Mouse (Mus musculus): Measurements from ENCODE around the gene Rgl2. TPM values are rescaled to one million over a fixed set of nuclear protein-coding genes. Genes with fewer than 3 reads are reported as not detected.

The Rgl2 gene
- total RNA-seq, 2 experiments from 2014 or later: 46.9 to 71.0 TPM

DNA sequence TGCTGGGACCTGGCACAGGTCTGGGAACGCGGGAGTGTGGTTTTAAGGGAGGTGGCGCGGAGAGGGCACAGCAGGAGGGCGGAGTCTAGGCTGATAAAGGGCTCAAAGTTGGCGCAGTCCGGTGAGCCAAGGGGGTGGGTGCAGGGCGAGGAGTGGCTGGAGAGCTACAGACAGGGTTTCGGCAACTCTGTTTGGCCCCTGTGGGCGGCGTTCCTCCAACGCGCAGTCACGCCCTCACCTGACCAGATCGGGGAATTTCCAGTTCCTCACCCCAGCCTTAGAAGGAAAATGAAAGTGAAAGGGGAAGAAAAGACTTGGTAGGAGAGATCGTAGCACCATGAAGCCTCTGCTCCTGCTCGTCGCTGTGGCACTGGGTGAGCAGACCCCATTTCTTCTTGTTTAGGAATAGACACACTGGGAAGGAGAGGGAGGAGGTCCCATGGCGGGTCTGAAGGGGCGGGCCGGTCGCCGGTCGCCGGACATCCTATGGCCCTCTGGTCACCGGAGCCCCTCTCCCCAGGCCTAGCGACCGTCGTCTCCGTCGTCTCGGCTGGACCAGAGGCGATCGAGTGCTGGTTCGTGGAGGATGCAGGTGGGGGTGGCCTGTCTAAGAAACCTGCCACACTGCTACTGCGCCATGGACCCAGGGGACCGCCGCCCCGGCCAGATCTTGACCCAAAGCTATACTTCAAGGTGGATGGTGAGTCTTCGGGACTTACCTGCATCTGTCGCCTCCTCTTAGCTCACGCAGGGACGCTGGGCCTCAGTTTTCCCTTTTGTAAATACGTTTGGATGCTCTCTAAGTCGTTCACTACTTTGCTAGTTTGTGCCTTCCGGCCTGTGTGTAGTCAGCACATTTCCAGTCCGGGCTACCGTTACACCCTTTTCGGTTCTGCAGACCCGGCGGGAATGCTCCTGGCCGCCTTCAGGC is 9.7 kb upstream of the Rgl2 start:
- intact Hi-C loops (cut with DNase I): loop anchor here (2.0 kb wide), 1 partner anchor 23 kb away; no protein-coding TSS in a partner anchor

DNA sequence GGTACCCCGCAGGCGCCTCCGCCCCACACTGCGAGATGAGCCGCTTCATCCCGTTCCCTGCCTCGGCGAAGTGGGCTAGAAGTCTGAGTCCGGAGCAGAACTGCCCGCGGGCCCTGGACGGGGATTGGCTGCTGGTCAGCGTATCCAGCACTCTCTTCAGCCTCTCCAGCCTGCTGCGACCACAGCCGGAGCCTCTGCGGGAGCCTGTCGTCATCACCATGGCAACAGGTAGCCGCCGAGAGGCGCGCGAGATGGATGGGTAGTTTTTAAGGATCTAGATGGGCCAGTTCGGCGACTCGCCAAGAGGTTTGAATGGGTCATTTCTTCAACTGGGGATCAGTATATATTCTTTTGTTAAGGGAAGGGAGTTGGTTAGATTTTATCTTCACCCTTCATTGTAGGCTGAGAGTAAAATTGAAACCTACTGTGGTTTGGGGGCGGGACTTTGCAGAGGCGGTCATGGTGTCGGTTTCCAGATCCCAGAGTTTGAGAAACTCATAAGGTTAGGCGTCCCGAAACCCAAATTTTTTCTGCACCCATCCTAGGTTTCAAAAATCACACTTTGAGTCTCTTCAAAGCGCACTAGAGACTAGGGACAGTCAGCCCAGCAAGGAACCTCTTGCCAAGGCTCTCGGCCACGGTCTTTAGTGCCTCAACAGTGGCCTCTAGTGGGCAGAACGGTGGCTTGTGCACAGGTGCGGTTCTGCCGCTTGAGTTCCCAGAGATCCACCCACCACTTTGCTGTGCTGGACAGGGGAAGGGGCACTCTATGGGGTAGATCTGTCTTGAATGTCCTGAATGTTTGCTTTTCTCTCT is 8.9 kb upstream of the Rgl2 start:
- DNase-seq (ENCODE audit: low spot score in 2 of 2): peak; percentile 68 to 74
- intact Hi-C loops (cut with DNase I): loop anchor here (2.0 kb wide), 1 partner anchor 24 kb away; no protein-coding TSS in a partner anchor

More for the DNA sequence above, 9.7 kb upstream of the Rgl2 start:
- peak; percentile 39 to 47 for DNase-seq (ENCODE audit: low spot score in 2 of 2)

DNA sequence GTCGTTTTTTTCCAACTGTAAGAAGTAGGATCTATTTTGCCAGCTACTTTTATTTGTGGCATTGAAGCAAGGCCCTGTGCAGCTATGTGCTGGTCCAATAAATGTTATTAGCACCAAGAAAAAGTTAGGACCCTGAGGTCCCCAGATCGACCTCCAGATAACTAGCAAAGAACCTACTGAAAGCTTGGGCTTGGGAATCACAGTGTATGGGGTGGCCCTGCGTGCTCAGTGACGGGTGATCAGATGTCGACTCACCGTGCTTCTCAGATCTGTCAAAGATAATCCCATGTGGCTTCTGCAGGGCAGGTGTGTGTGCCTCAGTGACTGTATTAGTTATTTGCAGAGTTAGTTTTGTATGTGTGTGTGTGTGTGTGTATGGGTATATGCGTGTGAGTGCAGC is 8.0 kb upstream of the Rgl2 start:
- no peak for DNase-seq (ENCODE audit: low spot score in 2 of 2)
- intact Hi-C loops (cut with DNase I): loop anchor here (2.0 kb wide), 1 partner anchor 25 kb away; no protein-coding TSS in a partner anchor

DNA sequence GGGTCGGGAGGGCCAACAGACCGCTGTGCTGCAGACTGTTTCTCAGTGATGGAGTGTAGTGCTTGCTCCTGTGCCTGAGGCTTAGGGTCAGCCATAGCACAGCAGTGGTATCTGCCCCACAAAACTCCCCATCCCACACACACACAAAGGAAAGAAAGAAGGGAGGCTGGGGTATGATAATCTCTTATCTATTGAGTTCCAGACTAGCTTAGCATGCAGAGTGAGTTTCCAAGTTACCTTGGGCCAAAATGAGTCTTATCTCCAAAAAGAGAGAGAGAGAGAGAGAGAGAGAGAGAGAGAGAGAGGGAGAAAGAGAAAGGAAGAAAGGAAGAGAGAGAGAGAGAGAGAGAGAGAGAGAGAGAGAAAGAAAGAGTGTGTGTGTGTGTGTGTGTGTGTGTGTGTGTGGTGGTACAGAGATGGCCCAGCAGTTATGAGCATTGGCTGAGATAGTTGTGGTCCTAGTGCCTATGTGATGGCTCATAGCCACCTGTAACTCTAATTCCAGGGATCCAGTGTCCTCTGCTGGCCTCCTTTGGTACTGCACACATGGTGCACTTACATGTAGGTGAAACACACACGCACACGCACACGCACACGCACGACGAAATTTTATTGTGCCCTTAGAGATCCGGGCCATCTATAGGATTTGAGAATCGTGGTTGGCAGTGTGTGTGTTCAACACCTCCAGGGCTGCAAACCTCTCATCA is 4.6 kb upstream of the Rgl2 start:
- no peak for DNase-seq (ENCODE audit: low spot score in 2 of 2)
- intact Hi-C loops (cut with DNase I): no loop called here

DNA sequence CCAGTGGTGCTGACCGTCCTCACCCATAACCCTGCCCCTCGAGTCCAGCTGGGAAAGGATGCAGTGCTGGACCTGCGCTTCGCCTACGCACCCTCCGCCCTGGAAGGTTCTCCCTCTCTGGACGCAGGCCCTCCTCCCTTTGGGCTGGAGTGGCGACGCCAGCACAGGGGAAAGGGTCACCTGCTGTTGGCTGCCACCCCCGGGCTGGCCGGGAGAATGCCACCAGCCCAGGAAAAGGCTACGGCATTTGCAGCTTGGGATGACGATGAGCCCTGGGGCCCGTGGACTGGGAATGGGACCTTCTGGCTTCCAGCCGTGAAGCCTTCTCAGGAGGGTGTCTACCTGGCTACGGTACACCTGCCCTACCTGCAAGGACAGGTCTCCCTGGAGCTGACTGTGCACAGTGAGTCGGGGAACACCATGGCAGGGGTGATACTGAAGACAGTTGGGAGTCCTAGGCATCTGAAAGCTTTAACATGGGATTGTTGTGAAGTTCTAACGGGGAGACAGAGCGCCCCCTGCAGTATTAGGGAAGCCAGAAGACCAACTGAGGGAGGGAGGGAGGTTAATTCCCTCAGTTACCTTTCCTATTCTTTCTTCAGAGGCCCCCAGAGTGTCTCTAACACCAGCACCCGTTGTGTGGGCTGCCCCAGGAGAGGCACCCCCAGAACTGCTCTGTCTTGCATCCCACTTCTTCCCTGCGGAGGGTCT is 3.8 kb upstream of the Rgl2 start:
- intact Hi-C loops (cut with DNase I): no loop called here
- DNase-seq (ENCODE audit: low spot score in 2 of 2): no peak

DNA sequence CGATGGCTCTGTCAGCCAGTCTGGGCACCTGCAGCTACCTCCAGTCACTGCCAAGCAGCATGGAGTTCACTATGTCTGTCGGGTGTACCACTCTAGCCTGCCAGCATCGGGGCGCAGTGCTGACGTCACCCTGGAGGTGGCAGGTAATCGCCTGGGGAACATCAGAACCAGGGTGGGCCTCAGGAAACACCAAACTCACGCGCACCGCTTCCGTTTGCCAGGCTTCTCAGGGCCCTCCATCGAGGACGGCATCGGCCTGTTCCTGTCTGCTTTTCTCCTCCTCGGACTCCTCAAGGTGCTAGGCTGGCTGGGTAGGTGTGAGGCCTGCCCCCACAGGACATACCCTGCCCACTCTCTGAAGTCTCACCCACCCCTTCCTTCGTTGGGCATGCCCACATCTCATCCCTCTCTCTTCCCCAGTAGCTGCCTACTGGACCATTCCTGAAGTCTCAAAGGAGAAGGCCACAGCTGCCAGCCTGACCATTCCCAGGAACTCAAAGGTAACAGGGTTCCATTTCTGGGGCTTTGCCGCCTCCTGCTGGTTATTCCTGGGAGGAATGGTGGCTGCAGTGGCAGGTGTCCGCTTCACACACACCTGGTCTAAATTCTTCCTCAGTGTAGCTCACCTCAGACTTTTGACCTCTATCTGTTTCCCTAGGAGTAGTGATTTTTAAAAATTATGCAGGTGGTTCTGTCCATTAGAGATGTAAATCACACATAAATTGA is 3.0 kb upstream of the Rgl2 start:
- intact Hi-C loops (cut with DNase I): no loop called here
- no peak for DNase-seq (ENCODE audit: low spot score in 2 of 2)

DNA sequence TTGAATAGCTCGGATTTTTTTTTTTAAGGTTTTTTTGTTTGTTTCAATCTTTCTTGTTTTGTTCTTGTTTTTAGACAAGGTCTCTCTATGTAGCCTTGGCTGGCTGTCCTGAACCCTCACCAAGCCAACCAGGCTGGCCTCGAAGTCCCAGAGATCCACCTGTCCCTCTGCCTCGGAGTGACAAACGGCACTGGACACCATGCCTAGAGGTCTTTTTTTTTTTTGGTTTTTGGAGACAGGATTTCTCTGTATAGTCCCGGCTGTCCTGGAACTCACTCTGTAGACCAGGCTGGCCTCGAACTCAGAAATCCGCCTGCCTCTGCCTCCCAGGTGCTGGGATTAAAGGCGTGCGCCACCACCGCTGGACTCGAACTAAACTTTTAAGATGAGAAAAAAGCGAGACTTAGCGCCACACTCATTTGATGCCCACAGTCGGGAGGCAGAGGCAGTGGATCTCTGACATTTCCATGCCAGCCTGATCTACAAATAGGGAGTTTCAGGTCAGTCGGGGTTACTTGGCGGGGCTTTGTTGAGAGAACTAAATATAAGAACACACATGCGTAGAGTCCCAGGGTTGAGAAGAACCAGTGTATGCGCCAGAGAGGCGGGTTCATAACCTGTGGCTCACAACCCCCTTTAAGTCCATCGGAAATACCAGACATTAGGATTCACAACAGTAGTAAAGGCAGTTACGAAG is 944 bp upstream of the Rgl2 start:
- intact Hi-C loops (cut with DNase I): no loop called here
- no peak for DNase-seq (ENCODE audit: low spot score in 2 of 2)

DNA sequence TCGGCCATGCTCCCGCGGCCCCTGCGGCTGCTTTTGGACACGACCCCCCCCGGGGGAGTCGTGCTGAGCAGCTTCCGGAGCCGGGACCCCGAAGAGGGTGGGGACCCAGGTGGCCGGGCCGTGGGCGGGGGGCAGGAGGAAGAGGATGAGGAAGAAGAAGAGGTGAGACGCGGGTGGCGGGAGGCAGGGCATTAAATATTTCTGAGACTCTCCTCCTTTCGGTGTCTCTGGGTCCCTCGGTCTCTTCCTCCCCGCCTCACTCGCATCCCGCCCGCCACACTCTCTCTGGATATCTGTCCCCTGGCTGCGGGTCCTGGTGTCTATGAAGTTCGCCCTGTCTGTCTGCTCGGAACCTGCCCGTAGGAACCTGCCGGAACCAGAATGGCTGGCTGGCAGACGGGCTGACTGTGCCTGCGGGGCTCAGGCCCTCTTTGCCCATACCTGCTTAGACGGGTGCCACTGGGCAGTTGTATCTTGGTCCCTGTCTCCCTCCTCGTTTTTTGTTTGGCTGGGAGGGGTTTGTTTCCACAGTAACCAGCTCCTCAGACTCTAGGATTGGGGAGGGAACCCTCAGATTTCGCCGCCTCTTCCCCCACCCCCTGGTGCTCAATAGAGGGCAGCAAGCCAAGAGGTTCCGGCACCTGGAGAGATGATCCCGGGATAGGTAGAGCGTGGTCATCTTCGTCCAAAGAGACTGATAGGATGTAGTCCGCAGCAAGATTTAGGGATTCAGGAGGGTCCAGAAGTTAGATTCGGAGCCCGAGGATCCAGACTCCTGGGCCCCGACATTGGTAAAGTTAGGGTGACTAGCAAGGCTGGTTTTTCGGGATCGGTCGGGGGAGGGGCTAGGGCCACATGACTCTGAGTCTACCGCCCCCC is 1.2 kb downstream of the Rgl2 start:
- peak; percentile 71 to 73 for DNase-seq (ENCODE audit: low spot score in 2 of 2)
- intact Hi-C loops (cut with DNase I): loop anchor here (10.0 kb wide), 1 partner anchor 914 kb away; no protein-coding TSS in a partner anchor

DNA sequence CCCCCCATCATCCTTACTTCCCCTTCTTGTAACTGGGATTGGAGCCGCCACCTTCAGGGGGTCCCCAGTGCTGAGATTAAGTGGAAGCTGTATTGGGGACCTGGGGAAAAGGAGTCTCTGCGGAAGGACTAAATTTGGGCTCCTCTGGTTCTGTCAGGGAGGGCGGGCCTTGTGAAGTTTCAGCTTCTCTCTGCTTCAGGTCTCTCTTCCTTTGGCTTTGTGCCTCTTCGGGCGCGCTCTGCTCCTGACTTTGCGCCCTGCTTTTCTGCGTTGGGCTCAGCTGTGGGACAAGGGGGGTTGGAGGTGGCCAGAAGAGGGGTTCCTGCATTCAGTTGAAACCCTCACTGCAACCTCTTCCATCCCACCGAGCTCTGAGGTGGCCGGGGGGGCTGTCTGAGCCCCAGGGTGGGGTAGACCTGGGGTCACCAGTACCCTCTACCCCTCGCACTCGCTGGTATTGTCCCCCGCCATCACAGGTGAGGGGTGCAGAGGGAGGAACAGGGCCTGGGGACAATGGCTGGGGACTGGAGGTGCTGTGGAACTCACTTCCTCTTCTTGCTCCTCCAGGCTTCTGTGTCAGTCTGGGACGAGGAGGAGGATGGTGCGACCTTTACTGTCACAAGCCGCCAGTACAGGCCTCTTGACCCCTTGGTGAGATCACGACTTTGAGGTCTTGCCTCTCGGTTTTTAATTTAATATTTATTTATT is 2.0 kb downstream of the Rgl2 start:
- intact Hi-C loops (cut with DNase I): loop anchor here (10.0 kb wide), 1 partner anchor 913 kb away; no protein-coding TSS in a partner anchor

DNA sequence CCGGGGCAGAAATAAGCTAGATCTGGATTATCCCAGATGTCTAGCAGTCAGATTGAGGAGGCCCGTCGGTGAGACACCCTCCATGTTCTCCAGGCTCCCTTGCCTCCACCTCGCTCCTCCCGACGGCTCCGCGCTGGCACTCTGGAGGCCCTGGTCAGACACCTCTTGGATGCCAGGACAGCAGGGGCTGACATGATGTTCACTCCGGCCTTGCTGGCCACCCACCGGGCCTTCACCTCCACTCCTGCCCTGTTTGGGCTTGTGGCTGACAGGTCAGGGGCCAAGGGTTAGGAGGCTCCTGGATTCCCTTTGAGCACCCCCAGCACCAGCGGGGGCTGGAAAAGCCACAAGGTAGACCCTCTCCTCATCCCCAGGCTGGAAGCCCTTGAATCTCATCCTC is 2.6 kb downstream of the Rgl2 start:
- DNase-seq (ENCODE audit: low spot score in 2 of 2): no peak

More for the DNA sequence above, 2.0 kb downstream of the Rgl2 start:
- no peak for DNase-seq (ENCODE audit: low spot score in 2 of 2)

DNA sequence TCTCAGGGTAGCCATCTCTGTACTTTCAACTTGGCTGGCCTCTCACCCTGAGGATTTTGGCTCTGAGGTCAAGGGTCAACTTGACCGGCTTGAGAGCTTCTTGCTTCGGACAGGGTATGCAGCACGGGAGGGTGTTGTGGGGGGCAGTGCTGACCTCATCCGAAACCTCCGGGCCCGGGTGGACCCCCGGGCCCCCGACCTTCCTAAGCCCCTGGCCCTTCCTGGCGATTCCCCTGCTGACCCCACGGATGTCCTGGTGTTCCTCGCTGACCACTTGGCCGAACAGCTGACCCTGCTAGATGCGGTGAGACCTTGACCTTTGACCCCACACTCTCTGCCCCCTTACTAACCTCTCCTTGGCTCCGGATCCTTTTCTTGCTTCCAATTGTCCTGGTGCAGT is 3.1 kb downstream of the Rgl2 start:
- intact Hi-C loops (cut with DNase I): loop anchor here (10.0 kb wide), 1 partner anchor 912 kb away; no protein-coding TSS in a partner anchor
- no peak for DNase-seq (ENCODE audit: low spot score in 2 of 2)

More for the DNA sequence above, 2.6 kb downstream of the Rgl2 start:
- intact Hi-C loops (cut with DNase I): loop anchor here (10.0 kb wide), 1 partner anchor 913 kb away; no protein-coding TSS in a partner anchor

DNA sequence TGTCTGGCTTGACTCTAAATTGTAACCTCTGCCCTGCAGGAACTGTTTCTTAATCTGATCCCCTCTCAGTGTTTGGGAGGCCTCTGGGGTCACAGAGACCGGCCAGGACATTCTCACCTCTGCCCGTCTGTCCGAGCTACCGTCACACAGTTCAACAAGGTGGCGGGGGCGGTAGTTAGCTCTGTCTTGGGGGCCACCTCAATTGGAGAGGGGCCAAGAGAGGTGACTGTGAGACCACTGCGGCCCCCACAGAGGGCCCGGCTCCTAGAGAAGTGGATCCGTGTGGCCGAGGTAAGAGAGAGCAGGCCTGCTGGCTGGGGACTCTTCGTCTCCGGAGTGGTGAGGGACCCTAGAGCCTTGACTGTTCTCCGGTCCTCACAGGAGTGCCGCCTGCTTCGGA is 3.6 kb downstream of the Rgl2 start:
- intact Hi-C loops (cut with DNase I): loop anchor here (10.0 kb wide), 1 partner anchor 912 kb away; no protein-coding TSS in a partner anchor
- no peak for DNase-seq (ENCODE audit: low spot score in 2 of 2)

DNA sequence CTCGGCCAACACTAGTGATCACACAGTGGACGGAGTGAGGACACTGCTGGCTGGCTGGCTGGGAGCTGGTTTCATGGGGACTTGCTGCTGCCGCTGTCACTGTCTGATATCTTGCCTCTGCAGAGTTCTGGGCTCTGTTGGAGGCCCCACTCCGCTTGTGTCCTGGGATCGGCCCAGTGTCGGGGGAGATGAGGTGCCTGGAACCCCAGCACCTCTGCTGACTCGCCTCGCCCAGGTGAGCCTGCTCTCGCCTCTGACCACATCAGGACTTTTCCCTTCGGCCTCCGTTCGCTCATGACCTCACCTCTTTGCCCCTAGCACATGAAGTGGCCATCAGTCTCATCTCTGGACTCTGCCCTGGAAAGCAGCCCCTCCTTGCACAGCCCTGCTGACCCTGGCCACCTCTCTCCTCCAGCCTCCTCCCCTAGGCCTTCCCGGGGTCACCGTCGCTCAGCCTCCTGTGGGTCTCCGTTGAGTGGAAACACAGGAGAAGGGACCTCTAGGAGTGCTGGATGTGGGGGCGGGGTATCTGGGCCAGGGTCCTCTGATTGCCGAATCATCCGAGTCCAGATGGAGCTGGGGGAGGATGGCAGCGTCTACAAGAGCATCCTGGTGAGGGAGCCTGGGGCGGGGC is 6.2 kb downstream of the Rgl2 start:
- no peak for DNase-seq (ENCODE audit: low spot score in 2 of 2)
- intact Hi-C loops (cut with DNase I): loop anchor here (10.0 kb wide), 1 partner anchor 909 kb away; no protein-coding TSS in a partner anchor

DNA sequence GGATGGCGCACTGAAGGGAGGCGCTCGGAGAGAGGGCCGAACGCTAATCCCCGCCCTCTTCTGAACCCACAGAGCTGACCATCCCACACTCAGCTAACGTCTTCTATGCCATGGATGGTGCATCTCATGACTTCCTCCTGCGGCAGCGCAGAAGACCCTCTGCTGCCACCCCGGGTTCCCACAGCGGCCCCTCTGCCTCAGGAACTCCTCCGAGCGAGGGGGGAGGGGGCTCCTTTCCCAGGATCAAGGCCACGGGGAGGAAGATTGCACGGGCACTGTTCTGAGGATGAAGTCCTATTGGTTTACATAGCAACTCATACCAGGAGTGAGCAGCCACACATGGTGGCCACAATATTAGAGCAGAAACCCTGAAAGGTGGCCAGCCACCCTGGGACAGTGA is 7.7 kb downstream of the Rgl2 start:
- DNase-seq (ENCODE audit: low spot score in 2 of 2): no peak
- intact Hi-C loops (cut with DNase I): loop anchor here (10.0 kb wide), 1 partner anchor 908 kb away; no protein-coding TSS in a partner anchor

DNA sequence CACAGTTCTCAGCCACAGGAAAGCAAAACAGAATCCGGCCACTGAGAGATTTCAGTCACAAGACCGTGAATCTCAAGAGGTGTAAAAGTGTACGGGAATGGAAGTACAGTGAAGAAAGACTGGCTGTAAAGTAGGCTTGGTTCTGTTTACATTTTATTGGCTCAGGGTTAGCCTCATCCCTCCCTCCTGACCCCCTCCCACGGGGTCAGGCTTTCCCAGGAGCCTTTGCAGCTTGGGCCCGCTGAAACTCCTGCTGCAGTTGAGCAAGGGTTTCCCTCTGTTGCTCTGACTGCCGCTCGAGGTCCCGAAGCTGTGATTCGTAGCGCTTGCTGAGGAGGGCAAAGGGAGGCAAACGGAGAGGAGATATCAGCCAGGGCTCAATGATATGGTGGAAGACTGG is 9.4 kb downstream of the Rgl2 start:
- DNase-seq (ENCODE audit: low spot score in 2 of 2): no peak
- intact Hi-C loops (cut with DNase I): loop anchor here (10.0 kb wide), 1 partner anchor 906 kb away; no protein-coding TSS in a partner anchor

Data from left cerebral cortex, postnatal 36 days (tissue).